Mouse (Mus musculus): Measurements from ENCODE around the gene Mcf2l. TPM values are rescaled to one million over a fixed set of nuclear protein-coding genes. Genes with fewer than 3 reads are reported as not detected.

Mcf2l gene
- polyA plus RNA-seq, 1 experiment, result 19.7 TPM

DNA sequence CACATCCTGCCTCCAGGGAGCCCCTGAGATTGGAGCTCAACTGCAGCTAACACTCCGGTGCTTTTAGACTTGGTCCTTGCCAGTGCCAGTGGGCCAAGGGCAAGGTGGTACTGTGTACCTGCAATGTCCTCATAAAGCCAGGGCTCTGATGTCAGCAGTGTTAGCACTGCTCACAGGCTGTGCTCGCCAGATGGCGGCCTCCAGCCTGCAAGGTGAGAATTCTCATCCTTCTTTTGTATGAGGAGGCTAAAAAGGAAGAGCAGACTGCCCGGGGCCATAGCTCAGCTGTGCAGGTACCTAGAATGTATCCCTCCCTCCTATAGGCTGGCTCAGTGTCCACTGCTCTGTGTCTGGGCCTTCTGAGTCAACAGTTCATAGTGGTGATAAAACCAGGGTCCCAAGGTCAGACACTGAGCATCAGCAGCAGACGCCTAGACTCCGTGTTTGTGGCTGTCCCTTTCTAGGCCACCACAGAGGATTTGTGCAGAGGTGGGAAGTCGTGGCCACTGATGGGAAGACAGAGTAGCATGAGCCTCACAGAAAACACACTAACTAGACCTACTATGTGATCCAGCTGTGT, 77.5 kb downstream of the Mcf2l start:
- DNase-seq (ENCODE audit: low read depth), result no peak

DNA sequence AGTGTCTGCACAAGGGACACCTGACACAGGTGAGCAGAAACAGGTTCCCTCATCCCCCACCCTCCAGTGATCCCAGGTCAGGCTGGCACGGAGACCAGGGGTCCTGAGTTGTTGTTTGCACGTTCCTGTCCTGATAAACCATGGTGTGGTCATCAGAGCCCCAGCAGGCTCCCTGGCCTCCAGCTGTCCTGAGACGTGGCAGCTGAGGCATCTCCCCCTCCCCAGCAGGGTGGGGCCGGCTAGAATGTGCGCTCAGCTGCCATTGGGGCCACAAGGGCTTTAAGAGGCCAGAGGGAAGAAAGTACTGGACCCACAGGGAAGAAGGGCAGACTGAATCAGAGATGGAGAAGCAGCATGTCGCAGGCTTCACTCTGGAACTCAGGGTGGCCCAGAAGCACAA, 79.1 kb downstream of the Mcf2l start:
- DNase-seq (ENCODE audit: low read depth), result no peak

DNA sequence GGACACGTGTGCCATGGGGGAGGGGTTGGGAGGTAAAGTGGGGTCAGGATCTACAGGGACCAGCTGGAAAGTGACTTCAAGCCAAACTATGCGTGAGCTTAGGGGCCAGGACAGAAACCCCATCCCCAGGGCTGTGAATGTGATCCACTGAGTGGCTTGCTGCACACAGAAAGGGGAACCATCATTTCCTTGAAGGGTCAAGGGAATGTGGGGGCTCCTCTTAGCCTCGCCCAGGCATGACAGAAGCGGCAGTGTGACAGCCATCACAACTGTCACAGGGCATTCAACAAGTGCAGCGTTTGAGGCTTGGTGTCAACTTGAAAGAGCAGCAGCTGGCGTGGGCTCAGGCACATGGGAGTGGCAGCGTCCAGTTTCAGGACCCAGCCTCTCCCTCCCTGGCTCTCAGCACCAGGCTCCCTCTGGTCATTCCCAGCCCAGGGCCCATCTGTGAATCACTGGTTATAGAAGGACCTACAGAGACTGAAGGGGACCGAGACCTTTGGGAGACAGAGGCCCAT, 81.8 kb downstream of the Mcf2l start:
- DNase-seq (ENCODE audit: low read depth), result no peak

DNA sequence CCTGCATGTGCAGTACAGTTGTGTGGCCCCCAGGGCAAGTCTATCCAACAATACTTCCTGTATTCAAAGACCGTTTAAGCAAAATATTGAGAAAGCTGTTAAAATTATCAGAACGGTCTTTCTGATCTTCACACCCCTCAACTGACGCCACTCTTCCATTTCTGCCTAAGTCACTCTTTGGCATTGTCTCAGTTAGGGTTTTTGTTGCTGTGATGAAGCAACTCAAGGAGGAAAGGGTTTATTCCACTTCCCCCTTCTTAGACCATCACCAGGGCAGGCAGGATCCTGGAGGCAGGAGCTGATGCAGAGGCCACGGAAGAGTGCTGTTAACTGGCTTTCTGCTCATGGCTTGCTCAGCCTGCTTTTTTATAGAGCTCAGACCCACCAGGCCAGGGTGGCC, 82.3 kb downstream of the Mcf2l start:
- DNase-seq (ENCODE audit: low read depth), result no peak

DNA sequence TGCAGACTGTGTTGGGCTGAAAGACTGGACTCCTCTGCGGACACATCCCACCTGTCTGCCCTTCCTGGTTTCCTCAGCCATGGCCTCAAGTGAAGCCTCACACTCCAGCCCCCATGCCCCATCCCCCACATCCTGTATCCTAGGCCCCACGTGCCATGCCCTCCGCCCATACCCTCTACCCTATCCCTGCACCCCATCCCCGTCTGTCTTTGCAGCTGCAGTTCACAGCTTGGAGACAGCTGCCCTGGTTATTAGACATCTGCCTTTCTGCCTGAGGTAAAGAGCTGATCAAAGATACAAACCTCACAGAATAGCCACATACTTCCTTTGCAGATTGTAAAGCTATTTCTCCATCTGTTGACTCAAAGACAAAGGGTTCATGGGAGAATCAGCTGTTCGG, 83.3 kb downstream of the Mcf2l start:
- DNase-seq (ENCODE audit: low read depth), result no peak

DNA sequence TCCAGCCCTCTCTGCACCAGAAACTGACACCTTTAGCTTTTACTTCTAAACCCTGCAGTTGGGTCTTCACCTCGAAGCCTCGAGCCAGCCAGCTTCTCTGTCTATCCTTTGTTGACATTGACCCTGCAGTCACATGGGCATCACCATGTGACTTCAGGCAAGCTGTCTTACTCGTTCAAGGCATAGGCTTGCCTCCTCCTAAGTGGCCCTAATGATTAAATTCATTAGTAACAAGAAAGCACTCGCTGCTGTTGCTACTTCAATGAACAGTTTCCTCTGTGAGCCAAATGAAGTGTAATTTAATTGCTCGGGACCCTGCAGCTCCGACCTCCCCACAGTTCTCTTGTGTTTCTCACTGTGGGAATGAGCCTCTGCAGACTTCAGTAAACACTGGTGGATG, 83.8 kb downstream of the Mcf2l start:
- no peak for DNase-seq (ENCODE audit: low read depth)

DNA sequence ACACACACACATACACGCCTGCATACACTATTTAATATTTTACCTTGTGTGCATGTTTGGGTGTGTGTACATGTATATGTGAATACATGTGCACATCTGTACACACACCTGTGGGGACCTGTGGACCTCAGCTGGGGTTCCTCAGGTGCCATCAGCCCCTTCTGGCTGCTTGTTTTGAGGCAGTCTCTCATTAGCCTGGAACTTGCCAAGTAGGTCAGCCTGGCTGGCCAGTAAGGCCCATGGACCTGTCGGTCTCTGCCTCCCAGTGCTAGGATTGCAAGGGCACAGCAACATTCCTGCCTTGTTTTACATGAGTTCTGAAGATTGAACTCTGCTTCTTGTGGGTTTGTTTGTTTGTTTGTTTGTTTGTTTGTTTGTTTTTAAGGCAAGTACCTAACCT, 87.0 kb downstream of the Mcf2l start:
- DNase-seq (ENCODE audit: low read depth), result no peak

DNA sequence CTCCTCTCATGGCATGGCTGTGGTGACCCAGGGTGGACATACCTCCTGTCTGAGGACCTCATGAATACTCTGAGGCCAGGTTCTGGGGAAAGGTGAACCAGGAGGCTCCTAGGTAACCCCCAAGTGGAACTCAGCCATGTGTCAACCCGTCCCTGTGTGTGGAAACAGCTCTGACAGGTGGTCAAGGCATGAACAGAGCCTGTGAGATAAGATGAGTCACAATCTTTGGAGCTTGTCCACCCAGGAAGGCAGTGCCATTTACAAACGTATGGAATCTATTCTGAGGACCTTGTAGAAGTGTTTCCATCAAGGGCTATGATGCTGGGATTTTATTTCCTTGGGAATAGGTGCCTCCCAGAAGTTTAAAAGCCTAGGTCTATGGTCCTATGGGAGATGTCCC, 87.6 kb downstream of the Mcf2l start:
- no peak for DNase-seq (ENCODE audit: low read depth)

DNA sequence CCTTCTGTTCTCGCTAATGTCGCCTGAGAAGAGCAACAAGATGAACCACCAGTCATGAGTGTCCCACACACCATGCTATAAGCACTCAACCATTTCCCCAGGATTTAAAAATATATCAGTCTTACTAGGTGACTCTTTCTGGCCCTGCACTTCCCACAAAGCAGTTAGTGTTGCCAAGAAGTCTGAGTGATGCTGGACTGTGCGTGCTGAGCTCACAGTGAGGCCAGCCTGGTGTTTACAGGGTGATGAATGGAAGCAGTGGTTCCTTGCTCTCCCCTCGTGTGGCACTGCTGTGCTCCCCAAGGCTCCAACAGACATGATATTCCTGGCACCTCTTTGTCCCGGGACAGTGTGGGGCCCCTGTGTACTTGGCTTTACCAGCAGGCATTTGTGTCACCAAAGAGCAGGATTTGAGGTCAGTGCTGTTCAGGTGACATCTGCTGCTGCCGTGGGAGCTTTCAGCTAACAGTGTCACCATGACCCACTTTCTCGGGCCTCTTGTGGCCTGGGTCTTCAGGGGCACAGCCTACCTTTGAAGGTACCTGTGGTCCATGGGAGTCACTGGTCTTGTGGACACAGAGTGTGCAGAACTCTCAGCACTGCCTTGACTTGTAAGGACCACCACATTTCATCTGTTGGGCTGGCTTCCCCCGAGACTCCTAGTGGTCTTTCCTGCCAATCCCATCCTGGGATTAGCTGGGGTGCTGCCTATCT, 88.4 kb downstream of the Mcf2l start:
- DNase-seq (ENCODE audit: low read depth), result no peak

DNA sequence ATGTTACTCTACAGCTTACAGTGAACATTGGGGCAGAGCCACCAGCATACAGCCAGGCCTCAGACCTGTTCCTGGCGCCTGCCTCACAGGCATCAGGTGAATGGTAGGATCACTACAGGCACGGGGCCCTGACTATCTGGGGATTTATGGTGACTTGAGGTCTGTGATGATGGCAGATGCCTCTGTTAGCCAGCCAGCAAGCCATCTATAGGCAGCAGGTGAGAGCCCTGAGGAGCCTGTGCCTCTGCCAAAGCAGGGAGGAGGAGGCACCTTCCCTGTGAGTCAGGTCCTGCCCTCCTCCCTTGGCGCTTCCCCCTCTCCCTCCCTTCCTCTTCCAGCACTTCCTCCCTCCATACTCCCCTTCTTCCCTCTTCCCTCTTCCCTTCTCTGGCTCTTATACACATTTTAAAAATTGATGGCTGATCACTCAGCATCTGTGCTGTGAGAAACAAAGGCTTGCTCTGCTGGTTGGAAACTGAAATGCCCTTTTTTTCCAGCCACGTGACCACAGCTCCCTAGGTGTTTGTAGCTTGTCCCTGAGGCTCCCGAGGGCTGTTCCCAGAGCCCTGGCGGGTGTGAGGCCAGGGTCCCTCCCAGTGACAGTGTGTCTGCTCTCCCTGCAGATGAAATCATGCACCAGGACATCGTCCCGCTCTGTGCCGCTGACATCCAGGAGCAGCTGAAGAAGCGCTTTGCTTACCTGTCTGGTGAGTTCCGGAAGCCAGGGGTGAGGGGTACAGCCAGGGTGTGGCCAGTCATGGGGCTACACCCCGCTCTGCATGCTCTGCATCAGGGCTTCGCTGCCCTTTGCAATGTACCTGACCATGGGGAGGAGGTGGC, 89.2 kb downstream of the Mcf2l start:
- DNase-seq (ENCODE audit: low read depth), result no peak

DNA sequence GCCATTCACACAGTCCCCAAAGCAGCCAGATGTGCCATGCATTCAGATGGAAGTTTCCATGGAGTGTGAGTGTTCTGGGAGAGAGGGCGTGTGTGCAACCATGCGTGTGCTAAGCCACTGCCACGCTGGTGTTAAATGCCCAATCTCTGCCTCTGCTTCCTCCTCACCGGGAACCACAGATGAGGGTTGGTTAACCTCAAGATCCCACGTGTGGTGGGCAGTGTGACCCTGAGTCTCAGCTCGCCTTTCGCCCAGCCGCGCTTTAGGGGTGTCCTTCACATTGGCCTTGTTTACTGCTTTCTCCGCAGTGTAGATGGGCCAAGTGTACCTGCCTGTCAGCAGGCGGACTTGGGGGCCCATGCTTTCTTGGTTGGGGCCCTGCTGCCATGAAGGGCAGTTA, 102.7 kb downstream of the Mcf2l start:
- DNase-seq (ENCODE audit: low read depth), result no peak

DNA sequence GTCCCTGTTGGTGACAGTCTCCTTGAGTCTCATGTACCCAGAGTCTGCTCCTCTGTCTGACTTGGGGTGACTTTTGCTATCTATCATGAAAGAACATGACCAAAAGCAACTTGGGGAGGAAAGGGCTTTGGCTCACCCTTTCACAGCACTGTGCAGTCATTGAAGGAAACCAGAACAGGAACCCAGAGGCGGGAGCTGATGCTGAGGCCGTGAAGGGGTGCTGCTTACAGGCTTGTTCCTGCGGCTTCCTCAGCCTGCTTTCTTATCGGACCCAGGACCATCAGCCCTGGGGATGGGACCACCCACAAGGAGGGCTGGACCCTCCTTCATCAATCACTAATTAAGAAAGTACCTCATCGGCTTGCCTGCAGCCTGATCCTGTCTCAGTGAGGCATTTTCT, 103.1 kb downstream of the Mcf2l start:
- DNase-seq (ENCODE audit: low read depth), result no peak

DNA sequence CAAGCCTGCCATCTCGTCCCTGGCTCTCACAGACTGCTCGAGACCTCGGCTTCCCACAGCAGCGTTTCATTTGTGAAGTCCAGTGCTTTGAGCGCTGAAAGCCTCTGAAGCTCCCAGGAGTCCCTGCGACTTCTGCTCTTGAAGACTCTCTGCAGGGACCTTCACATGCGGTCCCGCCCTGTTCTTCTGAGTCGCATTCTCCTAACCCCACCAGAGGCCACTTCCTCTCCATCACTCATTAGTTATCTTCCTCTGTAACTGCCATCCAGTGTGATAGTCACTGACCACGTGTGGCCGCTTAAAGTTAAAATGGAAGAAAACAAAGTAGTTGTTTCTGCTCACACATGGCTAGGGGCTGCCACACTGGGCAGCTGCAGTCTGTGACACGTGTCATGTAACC, 103.7 kb downstream of the Mcf2l start:
- DNase-seq (ENCODE audit: low read depth), result no peak

DNA sequence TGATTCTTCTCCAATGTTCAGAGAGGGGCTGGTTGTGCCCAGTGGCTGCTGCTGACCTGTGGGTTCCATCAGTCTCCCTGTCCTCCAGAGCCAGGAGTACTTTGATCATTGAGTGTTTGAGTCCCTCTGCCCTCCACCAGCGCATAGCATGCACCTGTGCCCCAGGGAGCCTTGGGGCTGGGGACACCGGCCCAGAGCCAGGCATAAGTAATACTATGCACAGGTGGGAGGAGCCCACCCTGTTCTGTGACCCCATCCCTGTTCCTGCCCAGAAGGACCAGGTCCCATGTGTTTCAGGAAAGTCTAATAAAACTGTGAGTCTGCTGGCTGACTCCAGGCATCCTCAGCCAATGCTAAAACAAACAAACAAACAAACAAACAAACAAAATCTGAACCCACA, 104.7 kb downstream of the Mcf2l start:
- no peak for DNase-seq (ENCODE audit: low read depth)

DNA sequence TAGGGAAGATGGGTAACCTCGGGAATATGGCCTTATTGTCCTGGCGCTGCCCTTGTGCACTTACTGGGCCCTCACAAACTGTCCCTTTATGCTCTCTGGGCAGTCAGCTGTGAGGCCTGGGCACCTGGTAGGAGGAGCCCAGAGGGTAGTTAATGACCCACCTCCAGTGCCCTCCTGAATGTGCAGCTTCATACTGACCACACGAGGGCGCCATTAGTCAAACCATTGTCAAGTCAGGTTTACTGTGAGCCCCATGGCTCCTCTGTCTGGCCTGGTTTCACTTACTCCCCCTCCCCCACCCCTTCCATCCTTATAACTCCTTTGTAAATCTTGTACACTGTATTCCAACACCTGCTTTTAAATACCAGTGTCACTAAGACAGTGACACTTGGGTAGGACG, 105.1 kb downstream of the Mcf2l start:
- DNase-seq (ENCODE audit: low read depth), result no peak

DNA sequence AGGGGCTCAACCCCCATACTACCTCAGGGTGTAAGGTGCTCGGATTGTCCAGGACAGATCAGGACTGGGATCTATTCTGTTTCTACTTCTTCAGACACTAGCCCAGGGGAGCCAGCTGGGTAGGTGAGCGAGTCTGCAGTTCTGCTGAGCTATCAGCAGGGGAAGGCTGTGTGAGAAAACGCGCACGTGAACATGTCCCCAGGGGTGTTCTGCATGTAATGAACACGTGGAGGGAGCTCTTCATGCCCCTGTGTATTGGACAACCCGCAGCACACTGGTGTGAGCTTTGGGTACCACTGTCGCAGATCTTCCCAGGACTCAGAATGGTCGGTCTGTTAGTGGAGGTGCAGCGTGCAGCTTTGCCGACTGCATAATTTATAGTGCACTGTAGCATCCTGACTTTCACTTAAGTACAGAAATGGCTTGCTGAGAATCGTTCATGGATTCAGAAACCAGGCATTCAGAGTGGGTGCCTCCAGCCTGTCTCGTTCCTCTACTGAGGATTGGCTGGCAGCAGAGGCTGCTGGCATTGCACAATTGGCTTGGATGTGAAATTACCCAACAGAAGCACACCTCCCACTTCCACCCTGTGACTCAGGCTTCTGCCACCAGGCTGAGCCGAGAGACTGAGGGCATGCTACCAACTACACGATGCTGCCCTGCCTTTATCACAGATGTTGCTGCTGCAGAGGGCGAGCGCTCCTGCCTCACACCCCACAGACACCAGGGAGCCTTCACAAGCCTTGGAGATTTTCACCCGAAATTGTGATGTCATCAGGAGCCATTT, 110.3 kb downstream of the Mcf2l start:
- DNase-seq (ENCODE audit: low read depth), result peak; percentile 60

DNA sequence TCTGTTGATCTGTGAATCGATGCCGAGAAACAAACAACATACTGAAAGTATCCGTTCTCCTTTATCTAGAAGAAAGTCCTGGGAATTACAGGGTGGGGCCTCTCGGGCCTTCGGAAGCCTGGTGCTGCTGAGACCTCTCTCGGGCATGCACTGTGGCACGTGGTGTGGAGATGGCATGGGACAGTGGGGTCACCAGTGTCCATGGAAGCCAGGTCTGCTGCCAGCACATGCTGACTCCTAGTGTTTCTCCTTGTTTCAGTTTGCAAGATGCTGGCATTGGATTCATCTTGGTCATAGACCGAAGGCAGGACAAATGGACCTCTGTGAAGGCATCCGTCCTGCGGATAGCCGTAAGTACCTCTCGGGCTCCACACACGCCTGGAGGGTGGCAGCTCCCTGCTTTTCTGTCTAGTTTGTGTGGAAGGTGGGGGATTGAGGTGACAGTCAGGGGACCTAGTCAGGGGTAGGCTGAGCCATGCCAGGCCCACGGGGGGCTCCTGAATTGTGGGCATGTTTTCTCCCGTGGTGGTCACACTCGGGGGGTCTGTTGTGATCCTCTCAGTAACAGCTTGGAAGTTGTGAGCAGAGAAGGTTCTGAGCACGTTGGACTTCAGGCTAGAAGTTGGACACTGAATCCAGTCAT, 111.1 kb downstream of the Mcf2l start:
- no peak for DNase-seq (ENCODE audit: low read depth)

DNA sequence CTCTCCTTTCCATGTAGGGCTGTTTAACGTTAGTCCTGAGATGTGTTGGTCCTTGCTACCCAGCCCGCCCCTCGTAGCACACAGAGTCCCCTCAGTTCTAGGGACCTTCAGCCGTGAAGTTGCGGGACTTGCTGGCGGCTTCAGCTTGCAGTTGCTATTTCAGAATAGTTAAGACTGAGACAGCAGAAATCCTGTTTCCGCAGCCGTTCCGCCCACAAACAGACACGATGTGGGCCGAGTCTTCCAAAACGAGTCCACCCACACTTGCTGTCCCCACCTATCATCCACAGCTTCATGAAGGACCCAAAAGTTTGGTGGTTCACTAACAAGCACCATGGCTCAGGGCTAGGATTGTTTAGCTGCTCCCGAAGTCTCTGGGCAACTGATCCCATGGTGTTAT, 111.7 kb downstream of the Mcf2l start:
- no peak for DNase-seq (ENCODE audit: low read depth)

DNA sequence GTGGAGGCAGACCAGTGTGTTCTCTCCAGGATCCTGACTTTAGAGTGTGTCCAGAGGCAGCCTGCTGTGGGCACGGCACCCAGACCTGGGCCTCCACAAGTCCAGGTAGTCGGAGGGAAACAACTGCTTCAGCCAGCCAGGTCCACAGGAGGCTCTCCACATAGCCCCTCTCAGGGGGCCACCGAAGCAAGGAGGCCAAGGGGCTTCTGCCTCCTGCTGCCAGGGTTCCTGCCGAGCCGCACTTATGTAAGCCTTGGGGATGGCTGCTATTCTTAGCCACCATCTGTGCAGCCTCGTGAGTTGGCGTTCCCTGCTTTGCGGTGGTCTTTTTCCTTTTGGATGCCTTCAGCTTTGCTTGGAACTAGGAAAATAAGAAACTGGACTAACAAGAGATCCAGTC, 114.0 kb downstream of the Mcf2l start:
- DNase-seq (ENCODE audit: low read depth), result no peak

DNA sequence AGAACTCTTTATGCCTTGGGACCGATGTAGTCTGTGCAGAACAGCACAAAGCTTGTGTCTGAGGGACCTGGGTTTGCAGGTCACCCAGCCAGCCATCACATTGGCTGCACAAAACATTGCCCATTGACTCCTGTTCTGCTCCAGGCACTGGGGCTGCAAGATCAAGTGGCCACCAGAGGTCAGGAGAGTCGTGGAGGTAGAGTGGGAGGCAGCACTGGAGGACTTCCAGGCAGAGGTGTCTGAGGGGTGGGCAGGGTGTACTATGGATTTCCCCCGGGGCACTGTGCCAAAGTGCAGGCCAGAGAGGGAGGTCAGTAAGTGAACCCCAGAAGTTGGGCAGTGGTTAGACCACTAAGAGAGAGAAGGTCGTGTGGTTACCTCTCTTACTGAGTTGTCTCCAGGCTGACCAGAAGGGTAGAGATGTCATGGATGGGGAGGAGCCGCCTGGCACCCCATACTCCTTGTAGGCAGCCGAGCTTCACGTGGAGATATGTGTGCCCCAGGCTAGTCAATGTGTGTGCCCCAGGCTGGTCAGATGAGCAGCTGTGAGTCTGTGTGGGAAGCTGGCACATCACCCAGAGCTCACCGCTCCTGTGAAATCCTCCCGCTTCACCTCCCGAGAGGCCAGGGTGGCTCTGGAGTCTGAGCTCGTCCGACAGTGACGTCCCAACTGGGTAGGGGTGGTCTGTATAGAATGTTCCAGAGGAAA, 115.3 kb downstream of the Mcf2l start:
- DNase-seq (ENCODE audit: low read depth), result no peak

DNA sequence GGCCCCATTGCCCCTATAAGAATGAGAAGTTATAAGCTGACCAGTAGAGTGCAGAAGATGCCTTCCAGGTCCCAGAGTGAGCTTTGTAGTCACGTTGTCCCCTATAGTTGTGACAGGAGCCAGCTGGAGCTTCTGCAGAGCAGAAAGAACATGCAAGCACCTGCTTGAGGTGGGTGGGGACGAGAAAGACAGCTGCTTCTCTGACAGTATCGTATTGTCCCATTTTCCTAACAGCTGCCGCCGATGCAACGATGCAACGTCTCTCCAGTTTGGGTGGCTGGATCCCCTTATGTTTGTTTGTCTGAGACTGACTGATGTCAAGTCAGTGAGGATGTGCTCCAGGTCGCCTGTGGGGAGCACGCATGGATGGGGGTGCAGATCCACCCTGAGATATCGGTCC, 117.8 kb downstream of the Mcf2l start:
- DNase-seq (ENCODE audit: low read depth), result no peak
